Mouse (Mus musculus) forebrain, embryonic 10.5 days (tissue): ENCODE results near the gene Ptcd2. TPM values are rescaled to one million over a fixed set of nuclear protein-coding genes. Genes with fewer than 3 reads are reported as not detected.

Experiments
- DNase-seq: peaks from one replicate; pipeline ENCODE4 v3.0.0-alpha.2; 2017; ENCODE audit warnings: low spot score; ENCODE audit errors: extremely low spot score
- H3K27ac ChIP-seq: fragments of 300-500 bp; sonication (generic); 2 replicates; pipeline ENCODE4 v1.5.1; 2016; ENCODE audit warnings: mild to moderate bottlenecking
- H3K27me3 ChIP-seq: fragments of 300-500 bp; sonication (generic); 2 replicates; pipeline ENCODE4 v1.6.1; 2016; ENCODE audit warnings: mild to moderate bottlenecking; ENCODE audit not compliant: poor library complexity, severe bottlenecking
- H3K36me3 ChIP-seq: fragments of 300-500 bp; sonication (generic); replicated peaks from 2 replicates; pipeline ENCODE4 v1.6.1; 2016; ENCODE audit warnings: mild to moderate bottlenecking, moderate library complexity
- H3K4me1 ChIP-seq: fragments of 300-500 bp; sonication (generic); 2 replicates; pipeline ENCODE4 v1.6.1; 2016
- H3K4me3 ChIP-seq: fragments of 300-500 bp; sonication (generic); 2 replicates; pipeline ENCODE4 v1.5.1; 2016; ENCODE audit warnings: mild to moderate bottlenecking, moderate library complexity
- H3K9me3 ChIP-seq: fragments of 300-500 bp; sonication (generic); 2 replicates; pipeline ENCODE4 v1.6.1; 2016; ENCODE audit warnings: mild to moderate bottlenecking, moderate library complexity
- WGBS: fragments of 180-500 bp; shearing (Covaris S2); methylation state at CpG from one replicate; pipeline ENCODE4 v1.1.7; 2016; 5-methylcytosine and 5-hydroxymethylcytosine counted together
- polyA plus RNA-seq: library from polyadenylated mRNA; unstranded; fragments of >200 nt; fragmentation: Nextera tagmentation; extraction: Ambion mirVana; gene quantifications from 2 replicates; pipeline ENCODE4 v1.2.1, GENCODE M21; 2016

Gene Ptcd2
- polyA plus RNA-seq, 1 experiment from 2014 or later, result 54.6 TPM

DNA sequence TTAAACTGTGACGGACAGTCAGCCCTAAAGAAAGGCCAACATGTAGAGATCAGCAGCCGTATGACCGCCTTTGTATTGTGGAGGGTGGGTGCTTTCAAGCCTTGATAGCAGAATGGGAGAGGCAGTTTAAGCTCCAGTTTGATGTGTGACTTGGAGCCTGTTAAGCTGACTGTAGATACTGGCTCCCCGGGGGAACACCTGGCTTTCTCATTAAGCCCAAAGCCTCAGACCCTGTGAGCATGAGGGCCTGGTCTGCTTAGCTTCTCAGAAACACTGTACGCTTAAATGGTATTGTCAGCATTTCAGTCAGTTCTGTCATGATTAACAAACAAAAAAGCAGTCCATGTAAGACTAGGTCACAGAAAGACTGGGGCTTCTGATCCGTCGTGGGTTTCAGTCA, 29.2 kb upstream of the Ptcd2 start:
- H3K9me3 ChIP-seq, result no peaks in the 10 kb centered on the region
- H3K27me3 ChIP-seq, result no peaks in the 10 kb centered on the region
- 86% methylated on average over 7 of the region's 7 CpGs for WGBS
- H3K4me3 ChIP-seq, result no peak overlapping the region
- no peak for DNase-seq
- H3K27ac ChIP-seq, result no peak overlapping the region
- peaks cover 4% of the 10 kb centered on the region; the same call in 1 of the 2 replicates for H3K4me1 ChIP-seq
- H3K36me3 ChIP-seq, result peaks cover 36% of the 10 kb centered on the region

DNA sequence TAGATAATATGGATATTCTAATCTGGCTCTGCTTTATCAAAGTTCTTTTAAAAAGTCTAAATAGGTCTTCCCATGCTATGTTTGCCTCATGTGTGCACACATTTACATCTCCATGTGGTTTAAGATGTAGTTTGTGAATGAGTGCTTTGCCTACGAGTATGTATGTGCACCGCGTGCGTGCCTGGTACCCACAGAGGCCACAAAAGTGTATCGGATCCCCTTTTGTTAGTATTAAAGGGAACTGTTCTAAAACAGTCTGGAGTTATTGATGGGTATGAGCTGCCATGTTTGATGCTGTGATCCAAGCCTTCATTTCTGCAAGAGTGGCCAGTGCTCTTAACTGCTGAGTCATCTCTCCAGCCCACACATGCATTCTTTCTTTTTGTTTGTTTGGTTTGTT, 26.8 kb upstream of the Ptcd2 start:
- WGBS, result 94% methylated on average over 5 of the region's 5 CpGs
- peaks cover 4% of the 10 kb centered on the region; the same call in 1 of the 2 replicates for H3K4me1 ChIP-seq
- no peaks in the 10 kb centered on the region for H3K27me3 ChIP-seq

DNA sequence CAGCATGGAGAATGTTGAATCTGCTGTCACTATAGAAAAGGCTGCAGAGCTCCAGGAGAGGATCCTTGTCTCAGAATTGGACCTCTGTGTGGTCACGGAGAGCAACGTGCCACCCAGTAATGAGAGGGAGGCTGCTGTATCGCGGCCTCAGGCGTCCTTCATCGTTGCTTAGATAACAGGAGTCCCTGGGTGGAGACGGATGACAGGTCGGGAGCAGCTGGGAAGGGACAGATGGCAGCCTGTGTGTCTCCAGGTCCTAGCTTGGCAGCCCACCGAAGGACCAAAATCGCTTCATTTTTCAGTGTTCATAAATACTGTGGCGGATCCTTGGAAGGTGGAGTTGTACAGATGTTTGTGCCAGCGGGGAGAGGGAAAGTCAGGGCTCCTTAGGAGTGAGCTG, 24.6 kb upstream of the Ptcd2 start:
- Histone ChIP-seq H3K36me3 (peaks cover 73% of the 10 kb centered on the region), H3K27me3 (no peaks in the 10 kb centered on the region), H3K27ac (no peak overlapping the region), H3K4me1 (no peaks in the 10 kb centered on the region; the same call in 1 of the 2 replicates), H3K4me3 (no peak overlapping the region), H3K9me3 (no peaks in the 10 kb centered on the region)
- DNase-seq, result no peak
- WGBS, result 92% methylated on average over 12 of the region's 12 CpGs

More for the DNA sequence above, 26.8 kb upstream of the Ptcd2 start:
- Histone ChIP-seq H3K27ac (no peak overlapping the region), H3K36me3 (peaks cover 51% of the 10 kb centered on the region), H3K4me3 (no peak overlapping the region), H3K9me3 (no peaks in the 10 kb centered on the region)
- DNase-seq, result no peak

DNA sequence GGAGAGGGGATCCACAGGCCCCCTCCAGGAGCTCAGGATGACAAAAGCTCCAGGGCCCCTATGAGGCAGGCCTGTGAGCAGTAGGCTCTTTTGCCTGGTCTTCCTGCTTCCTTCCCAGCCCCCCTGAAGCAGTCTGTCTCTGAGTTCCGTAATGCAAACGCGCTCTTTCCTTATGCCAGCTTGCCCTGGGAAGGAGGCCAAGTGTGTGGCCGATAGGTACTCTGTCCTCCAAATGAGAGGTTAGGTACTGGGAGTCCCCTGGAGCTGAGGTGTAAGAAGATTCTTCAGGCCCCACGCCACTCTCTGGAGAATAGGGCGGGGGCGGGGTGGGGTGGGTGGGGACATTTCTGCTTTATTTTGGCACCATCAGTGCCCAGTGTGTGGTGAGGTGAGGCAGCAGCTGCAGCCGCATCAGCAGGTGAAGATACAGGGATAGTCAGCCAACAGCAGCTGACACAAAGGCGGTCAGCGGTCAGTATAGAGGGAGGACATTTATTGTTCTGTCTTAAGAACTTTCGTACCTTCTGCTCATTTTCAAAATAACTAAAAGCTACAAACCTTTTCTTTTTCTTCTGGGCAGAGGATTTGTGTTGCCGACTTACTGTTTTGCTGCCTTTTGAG, 23.2 kb upstream of the Ptcd2 start:
- peaks cover 86% of the 10 kb centered on the region for H3K36me3 ChIP-seq
- H3K9me3 ChIP-seq, result no peaks in the 10 kb centered on the region
- H3K4me1 ChIP-seq, result no peaks in the 10 kb centered on the region
- WGBS, result 90% methylated on average over 12 of the region's 12 CpGs
- DNase-seq, result no peak
- H3K27me3 ChIP-seq, result no peaks in the 10 kb centered on the region
- H3K27ac ChIP-seq, result no peak overlapping the region
- H3K4me3 ChIP-seq, result no peak overlapping the region

DNA sequence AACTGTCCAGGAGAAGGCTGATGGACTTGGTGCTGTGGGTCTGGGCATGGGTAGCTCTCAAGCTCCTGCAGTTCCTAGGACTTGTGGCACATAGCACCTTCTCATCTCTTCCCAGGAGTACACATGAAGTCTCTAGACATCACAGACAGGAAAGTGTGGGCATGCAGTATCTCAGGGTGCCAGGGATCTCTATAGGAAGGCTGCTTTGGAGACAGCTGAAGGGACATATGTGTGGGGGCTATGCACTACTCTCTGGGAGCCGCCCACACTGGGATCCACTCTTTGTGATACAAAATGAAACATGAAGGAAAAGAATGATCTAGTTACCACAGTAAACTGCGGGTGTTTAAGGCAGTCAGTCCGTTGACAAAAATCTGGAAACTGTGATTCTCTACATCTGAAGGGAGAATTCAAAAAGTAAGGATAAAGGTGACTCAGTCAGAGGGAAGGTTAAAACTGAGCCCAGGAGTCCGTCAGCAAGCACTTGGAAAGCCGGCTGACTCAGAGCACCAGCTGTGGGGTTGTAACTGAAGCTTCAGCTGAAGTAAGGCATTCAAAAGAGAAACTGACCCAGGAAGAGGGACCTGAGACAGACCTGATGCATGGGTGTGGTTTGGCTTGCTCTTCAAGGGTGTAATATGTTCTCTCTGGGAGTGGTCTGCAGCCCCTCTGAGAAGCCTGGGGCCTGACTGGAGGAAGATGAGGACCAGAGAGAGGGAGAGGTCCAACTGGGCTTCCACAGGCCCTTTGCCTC, 22.1 kb upstream of the Ptcd2 start:
- Histone ChIP-seq H3K27ac (no peak overlapping the region), H3K9me3 (no peaks in the 10 kb centered on the region), H3K27me3 (no peaks in the 10 kb centered on the region), H3K4me3 (no peak overlapping the region), H3K4me1 (no peaks in the 10 kb centered on the region), H3K36me3 (peaks cover 87% of the 10 kb centered on the region)
- no peak for DNase-seq
- 95% methylated on average over 5 of the region's 5 CpGs for WGBS

DNA sequence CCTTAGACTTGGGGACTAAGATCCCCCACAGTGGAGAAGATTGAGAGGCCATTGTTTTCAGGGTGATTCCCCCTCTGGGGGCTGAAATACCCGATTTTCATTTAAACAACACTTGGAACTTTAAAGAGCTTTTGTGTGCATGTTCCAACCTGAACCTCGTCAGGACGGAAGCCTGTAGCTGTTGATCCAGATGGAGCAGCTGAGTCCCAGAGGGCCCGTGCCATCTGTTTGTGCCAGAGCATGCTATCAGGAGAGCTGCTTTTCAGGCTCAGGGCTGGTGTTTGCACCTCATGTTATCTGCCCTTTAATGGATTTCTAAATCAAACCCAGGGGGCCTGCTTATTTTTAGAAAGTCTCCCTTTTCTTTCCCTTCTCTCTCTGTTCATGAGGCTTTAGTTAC, 19.4 kb upstream of the Ptcd2 start:
- Histone ChIP-seq H3K4me1 (no peaks in the 10 kb centered on the region), H3K4me3 (no peak overlapping the region), H3K9me3 (no peaks in the 10 kb centered on the region), H3K27me3 (no peaks in the 10 kb centered on the region), H3K36me3 (peaks cover 85% of the 10 kb centered on the region), H3K27ac (no peak overlapping the region)
- no peak for DNase-seq
- WGBS, result 66% methylated on average over 4 of the region's 4 CpGs

DNA sequence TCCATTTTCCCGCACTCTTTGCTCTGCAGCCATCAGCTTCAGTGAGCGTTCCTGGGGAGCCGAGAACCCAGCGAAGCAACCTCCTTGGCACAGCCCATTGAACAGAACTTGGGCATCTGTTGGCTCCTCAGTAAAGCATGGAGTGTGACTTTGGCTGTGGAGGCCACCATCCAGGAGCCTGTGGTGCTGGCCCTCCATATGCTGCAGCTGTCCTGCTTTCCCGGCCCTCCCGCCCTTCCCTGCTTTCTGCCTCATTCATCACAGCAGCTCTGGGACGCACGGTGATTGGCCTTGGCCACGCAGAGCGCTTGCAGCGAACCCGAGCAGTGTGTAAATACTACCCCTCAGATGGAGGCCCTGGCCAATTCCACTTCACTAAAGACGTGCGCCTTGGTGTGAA, 14.4 kb upstream of the Ptcd2 start:
- Histone ChIP-seq H3K4me1 (peaks cover 4% of the 10 kb centered on the region), H3K9me3 (no peaks in the 10 kb centered on the region), H3K4me3 (no peak overlapping the region), H3K27ac (no peak overlapping the region), H3K36me3 (peaks cover 72% of the 10 kb centered on the region), H3K27me3 (no peaks in the 10 kb centered on the region)
- no peak for DNase-seq
- 92% methylated on average over 14 of the region's 14 CpGs for WGBS

DNA sequence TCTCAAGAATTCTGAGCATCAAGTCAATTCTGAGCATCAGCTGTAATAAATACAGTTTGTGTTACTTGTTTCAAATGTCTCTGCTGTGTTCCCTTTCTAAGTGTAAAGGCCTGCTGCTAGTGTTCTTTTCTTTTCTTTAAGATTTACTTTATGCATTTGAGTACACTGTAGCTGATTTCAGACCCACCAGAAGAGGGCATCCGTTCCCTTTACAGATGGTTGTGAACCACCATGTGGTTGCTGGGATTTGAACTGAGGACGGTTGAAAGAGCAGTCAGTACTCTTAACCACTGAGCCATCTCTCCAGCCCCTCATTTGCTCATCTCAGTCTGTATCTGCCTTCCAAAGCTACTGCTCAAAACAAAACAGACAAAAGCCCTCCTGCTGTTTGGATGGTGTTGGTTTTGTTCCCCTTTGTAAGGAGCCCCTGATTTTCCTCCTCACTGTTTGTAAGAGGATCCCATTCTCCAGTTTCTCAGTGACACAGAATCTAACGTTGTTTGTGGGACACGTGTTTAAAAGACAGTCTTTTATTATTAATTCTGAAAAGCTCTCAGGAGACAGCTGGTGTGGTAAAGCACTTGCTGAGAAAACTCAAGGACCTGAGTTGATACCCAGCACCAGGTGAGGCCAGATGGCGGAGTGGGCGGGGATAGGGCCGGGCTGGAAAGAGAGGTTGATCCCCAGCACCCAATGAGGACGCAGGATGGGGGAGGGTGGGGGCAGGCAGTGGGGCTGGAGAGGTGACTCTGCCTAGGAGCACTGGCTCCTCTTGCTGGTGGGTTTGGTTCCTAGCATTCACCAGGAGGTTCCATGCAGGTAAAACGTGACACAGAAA, 12.1 kb upstream of the Ptcd2 start:
- Histone ChIP-seq H3K4me3 (no peak overlapping the region), H3K9me3 (no peaks in the 10 kb centered on the region), H3K27ac (no peak overlapping the region), H3K4me1 (peaks cover 11% of the 10 kb centered on the region), H3K36me3 (peaks cover 54% of the 10 kb centered on the region), H3K27me3 (no peaks in the 10 kb centered on the region)
- DNase-seq, result no peak
- WGBS, result 29% methylated on average over 9 of the region's 9 CpGs

DNA sequence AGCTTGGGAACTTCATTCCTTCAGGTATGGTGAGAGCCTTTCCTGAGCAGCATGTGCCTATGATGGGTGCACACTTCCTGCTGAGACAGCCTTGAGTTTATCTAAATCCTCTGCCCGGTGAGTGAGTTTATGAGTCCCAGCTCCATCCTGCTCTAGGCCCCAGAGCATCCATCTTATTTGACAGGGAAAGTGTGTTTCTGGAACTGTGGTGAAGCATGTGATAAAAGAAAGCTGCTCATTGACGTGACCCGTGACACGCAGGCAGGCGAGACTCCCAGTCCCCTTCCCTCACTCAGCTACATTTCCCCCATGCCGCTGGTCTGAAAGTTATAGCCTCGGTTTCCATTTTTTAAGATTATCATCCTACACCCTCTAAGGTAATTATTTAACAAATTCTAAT, 11.4 kb upstream of the Ptcd2 start:
- H3K9me3 ChIP-seq, result no peaks in the 10 kb centered on the region
- no peak for DNase-seq
- peaks cover 11% of the 10 kb centered on the region for H3K4me1 ChIP-seq
- peaks cover 55% of the 10 kb centered on the region for H3K36me3 ChIP-seq
- WGBS, result 92% methylated on average over 7 of the region's 7 CpGs
- no peak overlapping the region for H3K4me3 ChIP-seq
- no peaks in the 10 kb centered on the region for H3K27me3 ChIP-seq
- no peak overlapping the region for H3K27ac ChIP-seq

DNA sequence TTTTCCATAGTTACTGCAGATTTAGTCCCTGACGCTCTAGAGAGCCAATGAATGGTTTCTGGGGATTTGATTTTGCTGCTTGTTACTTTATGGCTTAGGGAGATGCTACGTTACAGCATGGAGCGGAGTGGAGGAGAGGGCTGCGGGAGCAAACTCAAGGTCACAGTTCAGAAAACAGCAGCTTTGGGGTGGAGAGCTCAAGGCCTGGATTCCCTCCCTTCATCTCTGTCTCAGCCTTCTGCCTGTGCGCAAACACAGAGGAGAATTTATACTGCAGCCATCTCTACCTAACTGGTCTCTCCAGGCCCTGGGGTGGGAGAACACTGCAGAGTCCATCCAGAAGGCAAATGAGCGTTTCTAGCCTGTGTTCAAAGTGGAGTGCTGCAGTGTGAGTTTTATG, 10.6 kb upstream of the Ptcd2 start:
- H3K4me1 ChIP-seq, result peaks cover 11% of the 10 kb centered on the region
- H3K4me3 ChIP-seq, result no peak overlapping the region
- WGBS, result 91% methylated on average over 6 of the region's 6 CpGs
- DNase-seq, result no peak
- H3K27ac ChIP-seq, result no peak overlapping the region
- H3K27me3 ChIP-seq, result no peaks in the 10 kb centered on the region
- H3K9me3 ChIP-seq, result no peaks in the 10 kb centered on the region
- peaks cover 61% of the 10 kb centered on the region for H3K36me3 ChIP-seq

DNA sequence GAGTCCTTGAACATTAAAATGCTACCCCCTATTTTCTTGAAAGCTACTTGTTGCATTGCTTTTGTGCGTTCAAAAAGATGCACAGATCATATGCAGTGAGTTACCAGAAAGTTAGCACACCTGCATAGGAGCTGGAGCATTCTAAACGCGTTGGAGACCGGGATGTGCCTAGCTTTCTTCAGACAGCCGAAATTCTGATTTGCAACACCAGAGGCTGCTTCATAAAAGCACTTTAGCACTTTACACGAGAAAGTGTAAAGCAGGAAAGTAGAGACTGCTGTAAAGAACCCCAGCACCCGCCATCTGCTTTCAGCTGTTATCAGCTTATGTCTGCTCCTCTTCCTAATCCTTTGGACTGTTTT, 9.0 kb upstream of the Ptcd2 start:
- Histone ChIP-seq H3K36me3 (peaks cover 64% of the 10 kb centered on the region), H3K27ac (peak overlapping the region; percentile 90), H3K4me3 (peak overlapping the region; percentile 55), H3K9me3 (no peaks in the 10 kb centered on the region), H3K27me3 (no peaks in the 10 kb centered on the region), H3K4me1 (peaks cover 11% of the 10 kb centered on the region)
- WGBS, result 23% methylated on average over 7 of the region's 7 CpGs
- no peak for DNase-seq

DNA sequence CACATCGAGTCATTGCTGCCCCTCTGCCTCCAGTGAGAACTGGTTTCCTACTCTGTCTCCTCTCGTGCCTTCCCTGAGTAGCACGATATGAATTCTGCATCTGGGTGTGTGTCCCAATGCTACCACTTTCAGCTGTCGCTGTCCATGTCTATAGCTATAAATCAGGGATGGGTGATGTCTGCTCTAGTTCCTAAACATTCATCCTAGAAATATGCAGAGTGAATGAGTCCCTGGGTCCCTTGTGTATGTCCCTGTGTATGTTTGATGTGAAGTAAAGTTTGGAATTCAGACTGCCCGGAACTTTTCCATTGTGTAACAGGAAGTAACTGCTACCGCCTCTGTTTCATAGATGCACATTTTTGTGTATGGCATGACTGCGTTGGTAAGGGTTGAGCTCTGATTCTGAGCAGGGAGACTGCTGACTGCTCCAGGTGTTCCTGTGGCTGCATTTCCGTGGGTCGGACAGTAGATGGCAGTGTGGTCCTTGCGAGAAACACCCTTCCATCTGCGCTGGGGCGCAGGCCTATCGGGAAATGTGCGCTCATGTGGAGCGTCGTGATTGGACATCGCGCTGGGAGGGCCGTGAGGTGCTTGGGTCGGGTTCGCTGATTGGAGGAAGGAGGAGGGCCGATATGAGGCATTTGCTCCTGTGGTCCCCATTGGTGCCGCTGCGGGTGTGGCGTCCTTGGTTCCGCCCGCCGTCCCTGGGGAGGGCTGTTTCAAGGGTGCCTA, 8.4 kb upstream of the Ptcd2 start:
- H3K27ac ChIP-seq, result peak overlapping the region; percentile 90

More for the DNA sequence above, 8.4 kb upstream of the Ptcd2 start:
- H3K4me3 ChIP-seq, result peak overlapping the region; percentile 55
- WGBS, result 12% methylated on average over 28 of the region's 28 CpGs
- no peaks in the 10 kb centered on the region for H3K9me3 ChIP-seq
- peaks cover 65% of the 10 kb centered on the region for H3K36me3 ChIP-seq
- H3K27me3 ChIP-seq, result no peaks in the 10 kb centered on the region
- H3K4me1 ChIP-seq, result peaks cover 11% of the 10 kb centered on the region
- peak; percentile 95 for DNase-seq
